Mouse (Mus musculus): Measurements from ENCODE around the gene Nt5c1a.

Gene Nt5c1a

GRCm38 (mm10) chr4:123184816-123185215, 16.5 kb upstream of the Nt5c1a start:
- Histone ChIP-seq H3K36me3 (ENCODE audit: control insufficient read depth, insufficient read depth, low read length, poor library complexity, severe bottlenecking) (no peaks in the 10 kb centered on the region), H3K27me3 (ENCODE audit: control insufficient read depth, insufficient read depth, low read length, poor library complexity, severe bottlenecking) (no peaks in the 10 kb centered on the region)
- DNase-seq (ENCODE audit: low read depth, low spot score): no peak

DNA sequence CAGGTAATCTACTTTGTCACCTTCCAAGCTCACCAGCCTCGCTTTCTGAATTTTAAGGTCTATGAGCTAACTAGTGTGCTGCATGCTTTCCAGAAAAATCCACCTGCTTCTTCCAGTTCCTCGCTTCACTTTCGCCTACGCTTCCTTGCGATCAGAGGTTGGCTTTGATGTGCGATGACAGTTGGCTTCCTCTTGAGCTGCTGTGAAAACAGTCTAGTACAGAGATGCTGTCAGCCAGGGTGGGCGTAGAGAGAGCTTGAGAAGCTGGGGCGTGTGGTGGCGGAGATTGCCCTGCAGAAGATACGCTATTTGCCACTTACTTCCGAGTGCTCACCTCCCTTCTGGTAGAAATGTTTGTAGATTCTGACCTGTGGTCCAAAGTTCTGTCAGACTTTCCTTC, 9.0 kb upstream of the Nt5c1a start:
- DNase-seq (ENCODE audit: low read depth, low spot score): no peak
- no peaks in the 10 kb centered on the region for H3K27me3 ChIP-seq (ENCODE audit: control insufficient read depth, insufficient read depth, low read length, poor library complexity, severe bottlenecking)
- H3K36me3 ChIP-seq (ENCODE audit: control insufficient read depth, insufficient read depth, low read length, poor library complexity, severe bottlenecking): no peaks in the 10 kb centered on the region

GRCm38 (mm10) chr4:123193791-123194190, 7.5 kb upstream of the Nt5c1a start:
- no peaks in the 10 kb centered on the region for H3K36me3 ChIP-seq (ENCODE audit: control insufficient read depth, insufficient read depth, low read length, poor library complexity, severe bottlenecking)
- no peak for DNase-seq (ENCODE audit: low read depth, low spot score)
- H3K27me3 ChIP-seq (ENCODE audit: control insufficient read depth, insufficient read depth, low read length, poor library complexity, severe bottlenecking): no peaks in the 10 kb centered on the region

GRCm38 (mm10) chr4:123196695-123197094, 4.6 kb upstream of the Nt5c1a start:
- Histone ChIP-seq H3K36me3 (ENCODE audit: control insufficient read depth, insufficient read depth, low read length, poor library complexity, severe bottlenecking) (no peaks in the 10 kb centered on the region), H3K27me3 (ENCODE audit: control insufficient read depth, insufficient read depth, low read length, poor library complexity, severe bottlenecking) (no peaks in the 10 kb centered on the region)
- DNase-seq (ENCODE audit: low read depth, low spot score): no peak

- peak; percentile 48 for DNase-seq (ENCODE audit: low read depth, low spot score)
- Histone ChIP-seq H3K27me3 (ENCODE audit: control insufficient read depth, insufficient read depth, low read length, poor library complexity, severe bottlenecking) (no peaks in the 10 kb centered on the region), H3K36me3 (ENCODE audit: control insufficient read depth, insufficient read depth, low read length, poor library complexity, severe bottlenecking) (no peaks in the 10 kb centered on the region)
Measured at GRCm38 (mm10) chr4:123200771-123201185, 526 bp upstream of the Nt5c1a start.

GRCm38 (mm10) chr4:123202094-123202420, 753 bp downstream of the Nt5c1a start:
- H3K36me3 ChIP-seq (ENCODE audit: control insufficient read depth, insufficient read depth, low read length, poor library complexity, severe bottlenecking): no peaks in the 10 kb centered on the region
- H3K27me3 ChIP-seq (ENCODE audit: control insufficient read depth, insufficient read depth, low read length, poor library complexity, severe bottlenecking): no peaks in the 10 kb centered on the region
- no peak for DNase-seq (ENCODE audit: low read depth, low spot score)

- Histone ChIP-seq H3K27me3 (ENCODE audit: control insufficient read depth, insufficient read depth, low read length, poor library complexity, severe bottlenecking) (no peaks in the 10 kb centered on the region; the same call in 1 of the 2 replicates), H3K36me3 (ENCODE audit: control insufficient read depth, insufficient read depth, low read length, poor library complexity, severe bottlenecking) (no peaks in the 10 kb centered on the region)
- DNase-seq (ENCODE audit: low read depth, low spot score): no peak
Measured at GRCm38 (mm10) chr4:123207337-123207736, 6.0 kb downstream of the Nt5c1a start.

GRCm38 (mm10) chr4:123210996-123211395, 9.7 kb downstream of the Nt5c1a start:
- Histone ChIP-seq H3K27me3 (ENCODE audit: control insufficient read depth, insufficient read depth, low read length, poor library complexity, severe bottlenecking) (no peaks in the 10 kb centered on the region; the same call in 1 of the 2 replicates), H3K36me3 (ENCODE audit: control insufficient read depth, insufficient read depth, low read length, poor library complexity, severe bottlenecking) (no peaks in the 10 kb centered on the region)
- no peak for DNase-seq (ENCODE audit: low read depth, low spot score)

DNA sequence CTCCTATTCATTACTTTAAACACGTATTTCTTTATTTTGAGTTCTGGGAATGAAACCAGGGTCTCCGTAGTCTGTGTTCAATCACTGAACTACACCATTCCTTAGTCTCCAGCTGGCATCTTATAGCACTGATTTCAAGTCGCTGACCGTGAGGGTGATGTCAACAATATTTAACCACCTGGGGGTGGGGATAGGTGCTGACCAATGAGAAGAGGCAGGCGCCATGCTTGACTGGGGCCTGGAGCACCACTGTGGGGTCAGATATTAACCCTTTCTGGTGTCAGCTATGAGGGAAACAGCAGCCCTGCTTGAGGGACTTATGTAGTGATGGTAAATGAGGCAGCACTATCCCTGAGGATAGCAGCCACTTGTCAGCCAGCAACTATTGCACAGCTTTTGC, 10.1 kb downstream of the Nt5c1a start:
- no peak for DNase-seq (ENCODE audit: low read depth, low spot score)
- Histone ChIP-seq H3K27me3 (ENCODE audit: control insufficient read depth, insufficient read depth, low read length, poor library complexity, severe bottlenecking) (no peaks in the 10 kb centered on the region; the same call in 1 of the 2 replicates), H3K36me3 (ENCODE audit: control insufficient read depth, insufficient read depth, low read length, poor library complexity, severe bottlenecking) (no peaks in the 10 kb centered on the region)

- H3K36me3 ChIP-seq (ENCODE audit: control insufficient read depth, insufficient read depth, low read length, poor library complexity, severe bottlenecking): no peaks in the 10 kb centered on the region
- DNase-seq (ENCODE audit: low read depth, low spot score): no peak
- no peaks in the 10 kb centered on the region; the same call in 1 of the 2 replicates for H3K27me3 ChIP-seq (ENCODE audit: control insufficient read depth, insufficient read depth, low read length, poor library complexity, severe bottlenecking)
Measured at GRCm38 (mm10) chr4:123212330-123212729, 11.0 kb downstream of the Nt5c1a start.

- no peaks in the 10 kb centered on the region for H3K36me3 ChIP-seq (ENCODE audit: control insufficient read depth, insufficient read depth, low read length, poor library complexity, severe bottlenecking)
- H3K27me3 ChIP-seq (ENCODE audit: control insufficient read depth, insufficient read depth, low read length, poor library complexity, severe bottlenecking): no peaks in the 10 kb centered on the region; the same call in 1 of the 2 replicates
- no peak for DNase-seq (ENCODE audit: low read depth, low spot score)
Measured at GRCm38 (mm10) chr4:123213975-123214374, 12.7 kb downstream of the Nt5c1a start.

GRCm38 (mm10) chr4:123215367-123215766, 14.1 kb downstream of the Nt5c1a start:
- Histone ChIP-seq H3K27me3 (ENCODE audit: control insufficient read depth, insufficient read depth, low read length, poor library complexity, severe bottlenecking) (no peaks in the 10 kb centered on the region), H3K36me3 (ENCODE audit: control insufficient read depth, insufficient read depth, low read length, poor library complexity, severe bottlenecking) (no peaks in the 10 kb centered on the region)

DNA sequence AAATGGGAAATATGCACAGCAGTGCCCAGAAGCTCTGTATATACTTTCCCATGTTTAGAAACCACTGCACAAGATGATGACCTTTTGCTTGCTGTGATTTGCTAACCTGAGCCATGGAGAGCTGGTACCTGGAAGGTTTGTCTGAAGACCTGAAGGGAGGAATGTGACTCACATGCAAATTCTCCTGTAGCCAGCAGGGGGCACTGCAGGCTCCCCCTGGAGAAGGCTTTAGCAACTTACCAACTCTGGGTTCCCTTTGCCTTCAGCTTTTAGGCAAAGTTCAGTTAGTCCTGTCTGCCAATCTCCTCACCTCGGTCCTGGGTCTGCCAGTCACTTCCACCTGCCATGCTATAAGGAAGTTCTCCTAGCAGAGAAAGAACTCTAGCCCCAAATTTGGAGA, 15.5 kb downstream of the Nt5c1a start:
- H3K36me3 ChIP-seq (ENCODE audit: control insufficient read depth, insufficient read depth, low read length, poor library complexity, severe bottlenecking): no peaks in the 10 kb centered on the region
- peak; percentile 64 for DNase-seq (ENCODE audit: low read depth, low spot score)

More at GRCm38 (mm10) chr4:123215367-123215766, 14.1 kb downstream of the Nt5c1a start:
- DNase-seq (ENCODE audit: low read depth, low spot score): no peak

GRCm38 (mm10) chr4:123219720-123220357, 18.5 kb downstream of the Nt5c1a start:
- Histone ChIP-seq H3K36me3 (ENCODE audit: control insufficient read depth, insufficient read depth, low read length, poor library complexity, severe bottlenecking) (no peaks in the 10 kb centered on the region), H3K27me3 (ENCODE audit: control insufficient read depth, insufficient read depth, low read length, poor library complexity, severe bottlenecking) (no peaks in the 10 kb centered on the region)
- peak; percentile 68 for DNase-seq (ENCODE audit: low read depth, low spot score)

More for the DNA sequence above, 15.5 kb downstream of the Nt5c1a start:
- H3K27me3 ChIP-seq (ENCODE audit: control insufficient read depth, insufficient read depth, low read length, poor library complexity, severe bottlenecking): no peaks in the 10 kb centered on the region

- Histone ChIP-seq H3K27me3 (ENCODE audit: control insufficient read depth, insufficient read depth, low read length, poor library complexity, severe bottlenecking) (no peaks in the 10 kb centered on the region), H3K36me3 (ENCODE audit: control insufficient read depth, insufficient read depth, low read length, poor library complexity, severe bottlenecking) (no peaks in the 10 kb centered on the region)
- DNase-seq (ENCODE audit: low read depth, low spot score): no peak
Measured at GRCm38 (mm10) chr4:123220637-123221036, 19.3 kb downstream of the Nt5c1a start.

- Histone ChIP-seq H3K27me3 (ENCODE audit: control insufficient read depth, insufficient read depth, low read length, poor library complexity, severe bottlenecking) (no peaks in the 10 kb centered on the region), H3K36me3 (ENCODE audit: control insufficient read depth, insufficient read depth, low read length, poor library complexity, severe bottlenecking) (no peaks in the 10 kb centered on the region)
- peak; percentile 53 for DNase-seq (ENCODE audit: low read depth, low spot score)
Measured at GRCm38 (mm10) chr4:123223309-123223708, 22.0 kb downstream of the Nt5c1a start.
